Mouse (Mus musculus) left cerebral cortex, postnatal 4 days (tissue): Measurements from ENCODE around the gene Cdhr1. TPM values are rescaled to one million over a fixed set of nuclear protein-coding genes. Genes with fewer than 3 reads are reported as not detected.
"Not testable (repeated sequence)": the region's sequence is repeated elsewhere in the genome, so short reads cannot be mapped to it uniquely, and the experiment has no call there.

Experiments
- DNase-seq: peaks from one replicate; pipeline ENCODE4 v3.0.0-alpha.2; 2022
- intact Hi-C: fragments of 180-260 bp; cut with DNase I; formaldehyde crosslinking; loops from one replicate; pipeline ENCODE4 v1.15.1; 2025
- total RNA-seq, 2 experiments: library from RNA; stranded (reverse); gene quantifications; 2 replicates each; pipeline ENCODE4 v1.2.3; 2021

Gene Cdhr1
- total RNA-seq: 10 to 100 TPM in 1 of 2 experiments, 1 to 10 TPM in 1; 9.4 to 11.5 TPM

- intact Hi-C loops: no loop called here
- peak; percentile 26 for DNase-seq
Measured at GRCm38 (mm10) chr14:37097956-37098530, at the start of gene Cdhr1. TSS of gene Cdhr1 (minus strand) at chr14:37098347.

GRCm38 (mm10) chr14:37139051-37139710, 41.0 kb upstream of the Cdhr1 start:
- intact Hi-C loops: no loop called here

GRCm38 (mm10) chr14:37137596-37137995, 39.4 kb upstream of the Cdhr1 start:
- DNase-seq, intact Hi-C loops: not testable (repeated sequence)

More at GRCm38 (mm10) chr14:37139051-37139710, 41.0 kb upstream of the Cdhr1 start:
- DNase-seq: no peak

GRCm38 (mm10) chr14:37136110-37136509, 38.0 kb upstream of the Cdhr1 start:
- no peak for DNase-seq
- intact Hi-C loops: no loop called here

GRCm38 (mm10) chr14:37135671-37136070, 37.5 kb upstream of the Cdhr1 start:
- DNase-seq: no peak
- intact Hi-C loops: no loop called here

GRCm38 (mm10) chr14:37135127-37135593, 37.0 kb upstream of the Cdhr1 start, which contains the start of gene Ghitm:
TSS of gene Ghitm (minus strand) at chr14:37135272.
- peak; percentile 96 for DNase-seq
- intact Hi-C loops: no loop called here

GRCm38 (mm10) chr14:37134304-37135126, 36.4 kb upstream of the Cdhr1 start:
- intact Hi-C loops: no loop called here
- no peak for DNase-seq

- peak; percentile 43 for DNase-seq
- intact Hi-C loops: loop anchor here (10.0 kb wide), 1 partner anchor 263 kb away; no protein-coding TSS in a partner anchor
Measured at GRCm38 (mm10) chr14:37127652-37128051, 29.5 kb upstream of the Cdhr1 start.

- no peak for DNase-seq
- intact Hi-C loops: no loop called here
Measured at GRCm38 (mm10) chr14:37119233-37119632, 21.1 kb upstream of the Cdhr1 start.

GRCm38 (mm10) chr14:37113922-37114321, 15.8 kb upstream of the Cdhr1 start, which contains the start of gene 2610528A11Rik:
TSS of gene 2610528A11Rik (minus strand) at chr14:37114022.
- intact Hi-C loops: no loop called here
- DNase-seq: no peak

GRCm38 (mm10) chr14:37112931-37113330, 14.8 kb upstream of the Cdhr1 start:
- no peak for DNase-seq
- intact Hi-C loops: no loop called here

GRCm38 (mm10) chr14:37111371-37111770, 13.2 kb upstream of the Cdhr1 start:
- intact Hi-C loops: no loop called here

GRCm38 (mm10) chr14:37110456-37110855, 12.3 kb upstream of the Cdhr1 start:
- peak; percentile 18 for DNase-seq
- intact Hi-C loops: no loop called here

More at GRCm38 (mm10) chr14:37111371-37111770, 13.2 kb upstream of the Cdhr1 start:
- DNase-seq: no peak

GRCm38 (mm10) chr14:37109975-37110374, 11.8 kb upstream of the Cdhr1 start:
- no peak for DNase-seq
- intact Hi-C loops: no loop called here

- no peak for DNase-seq
- intact Hi-C loops: no loop called here
Measured at GRCm38 (mm10) chr14:37109460-37109859, 11.3 kb upstream of the Cdhr1 start.

GRCm38 (mm10) chr14:37105846-37106245, 7.7 kb upstream of the Cdhr1 start:
- peak; percentile 24 for DNase-seq
- intact Hi-C loops: no loop called here

GRCm38 (mm10) chr14:37104747-37105146, 6.6 kb upstream of the Cdhr1 start:
- peak; percentile 44 for DNase-seq
- intact Hi-C loops: no loop called here

GRCm38 (mm10) chr14:37102484-37102883, 4.3 kb upstream of the Cdhr1 start:
- DNase-seq: no peak
- intact Hi-C loops: no loop called here

- intact Hi-C loops: no loop called here
- no peak for DNase-seq
Measured at GRCm38 (mm10) chr14:37101531-37101930, 3.4 kb upstream of the Cdhr1 start.

- intact Hi-C loops: no loop called here
- DNase-seq: no peak
Measured at GRCm38 (mm10) chr14:37095556-37095955, 2.6 kb downstream of the Cdhr1 start.

GRCm38 (mm10) chr14:37094436-37094835, 3.7 kb downstream of the Cdhr1 start:
- intact Hi-C loops: no loop called here
- DNase-seq: peak; percentile 64
